Mouse (Mus musculus): ENCODE results near the gene Prokr2.
"Not testable (repeated sequence)": the region's sequence is repeated elsewhere in the genome, so short reads cannot be mapped to it uniquely, and the experiment has no call there.

Gene Prokr2

GRCm38 (mm10) chr2:132340350-132340749, 44.9 kb downstream of the Prokr2 start:
- DNase-seq (ENCODE audit: low spot score) = no peak

GRCm38 (mm10) chr2:132337202-132337601, 48.0 kb downstream of the Prokr2 start:
- no peak for DNase-seq (ENCODE audit: low spot score)

GRCm38 (mm10) chr2:132323541-132323940, 61.7 kb downstream of the Prokr2 start:
- peak; percentile 2 for DNase-seq (ENCODE audit: low spot score)

- no peak for DNase-seq (ENCODE audit: low spot score)
Observed at GRCm38 (mm10) chr2:132320516-132320915, 64.7 kb downstream of the Prokr2 start.

GRCm38 (mm10) chr2:132317178-132317577, 68.1 kb downstream of the Prokr2 start:
- DNase-seq (ENCODE audit: low spot score) = no peak

- DNase-seq (ENCODE audit: low spot score) = peak; percentile 63
Observed at GRCm38 (mm10) chr2:132316041-132316808, 69.0 kb downstream of the Prokr2 start.

GRCm38 (mm10) chr2:132314057-132314456, 71.2 kb downstream of the Prokr2 start:
- DNase-seq (ENCODE audit: low spot score) = not testable (repeated sequence)

- no peak for DNase-seq (ENCODE audit: low spot score)
Observed at GRCm38 (mm10) chr2:132313568-132313967, 71.7 kb downstream of the Prokr2 start.

GRCm38 (mm10) chr2:132312616-132313015, 72.6 kb downstream of the Prokr2 start:
- no peak for DNase-seq (ENCODE audit: low spot score)

GRCm38 (mm10) chr2:132309398-132309930, 75.8 kb downstream of the Prokr2 start:
- DNase-seq (ENCODE audit: low spot score) = no peak

- DNase-seq (ENCODE audit: low spot score) = no peak
Observed at GRCm38 (mm10) chr2:132308829-132309228, 76.4 kb downstream of the Prokr2 start.

- no peak for DNase-seq (ENCODE audit: low spot score)
Observed at GRCm38 (mm10) chr2:132307213-132307843, 77.9 kb downstream of the Prokr2 start.

- DNase-seq (ENCODE audit: low spot score) = no peak
Observed at GRCm38 (mm10) chr2:132305988-132306387, 79.3 kb downstream of the Prokr2 start.

- no peak for DNase-seq (ENCODE audit: low spot score)
Observed at GRCm38 (mm10) chr2:132305165-132305564, 80.1 kb downstream of the Prokr2 start.

- DNase-seq (ENCODE audit: low spot score) = no peak
Observed at GRCm38 (mm10) chr2:132301436-132301835, 83.8 kb downstream of the Prokr2 start.

GRCm38 (mm10) chr2:132298250-132298649, 87.0 kb downstream of the Prokr2 start:
- no peak for DNase-seq (ENCODE audit: low spot score)

GRCm38 (mm10) chr2:132293694-132294450, 91.4 kb downstream of the Prokr2 start:
- no peak for DNase-seq (ENCODE audit: low spot score)

- no peak for DNase-seq (ENCODE audit: low spot score)
Observed at GRCm38 (mm10) chr2:132292083-132292482, 93.2 kb downstream of the Prokr2 start.

GRCm38 (mm10) chr2:132291265-132291664, 94.0 kb downstream of the Prokr2 start:
- peak; percentile 66 for DNase-seq (ENCODE audit: low spot score)

GRCm38 (mm10) chr2:132290808-132291207, 94.4 kb downstream of the Prokr2 start:
- no peak for DNase-seq (ENCODE audit: low spot score)

GRCm38 (mm10) chr2:132289213-132289612, 96.0 kb downstream of the Prokr2 start:
- DNase-seq (ENCODE audit: low spot score) = not testable (repeated sequence)

Data from lung, postnatal 25 days (tissue).